Mouse (Mus musculus) olfactory bulb, adult 2 months (tissue): ENCODE results near the gene Taar9.
"Not testable (repeated sequence)": the region's sequence is repeated elsewhere in the genome, so short reads cannot be mapped to it uniquely, and the experiment has no call there.

ENCODE experiments used
- CTCF ChIP-seq: fragments of 200-500 bp; IDR thresholded peaks from 2 replicates; pipeline ENCODE4 v1.5.1; 2012; ENCODE audit warnings: low read depth, mild to moderate bottlenecking, low read length, moderate library complexity; ENCODE audit not compliant: insufficient read depth
- POLR2A ChIP-seq: fragments of 200-500 bp; IDR thresholded peaks from 2 replicates; pipeline ENCODE4 v1.6.1; 2012; ENCODE audit warnings: mild to moderate bottlenecking, low read depth, low read length, moderate library complexity; ENCODE audit not compliant: insufficient read depth

GRCm38 (mm10) chr10:24076200-24076599, 33.1 kb downstream of the Taar9 start, which contains the start of gene Taar8a:
- TF ChIP-seq CTCF, POLR2A: not testable (repeated sequence)
